Mouse (Mus musculus) thymus, postnatal 25 days (tissue): ENCODE results near the gene 9230102O04Rik.

ENCODE experiments used
- DNase-seq: peaks from one replicate; pipeline ENCODE4 v3.0.0; 2022

The 9230102O04Rik gene

GRCm38 (mm10) chr2:9867092-9867825 is 22.1 kb downstream of the 9230102O04Rik start:
- no peak for DNase-seq

GRCm38 (mm10) chr2:9860698-9861097 is 28.6 kb downstream of the 9230102O04Rik start:
- no peak for DNase-seq

GRCm38 (mm10) chr2:9855861-9856260 is 33.5 kb downstream of the 9230102O04Rik start:
- DNase-seq: no peak

- DNase-seq: no peak
Measured at GRCm38 (mm10) chr2:9852851-9853576, 36.3 kb downstream of the 9230102O04Rik start.

- no peak for DNase-seq
Measured at GRCm38 (mm10) chr2:9835195-9835594, 54.1 kb downstream of the 9230102O04Rik start.

GRCm38 (mm10) chr2:9833712-9834111 is 55.6 kb downstream of the 9230102O04Rik start:
- DNase-seq: no peak
